Mouse (Mus musculus): ENCODE data around the gene Pigo. TPM values are rescaled to one million over a fixed set of nuclear protein-coding genes. Genes with fewer than 3 reads are reported as not detected.
A peak's percentile ranks its signal among the peaks of the same experiment; 100 is the strongest.
"Not testable (repeated sequence)": the region's sequence is repeated elsewhere in the genome, so short reads cannot be mapped to it uniquely, and the experiment has no call there.

The Pigo gene
- polyA plus RNA-seq, 1 experiment from 2014 or later: 13.8 TPM

- H3K27me3 ChIP-seq (replicated peaks): no peaks in the 10 kb centered on the region
- no peak overlapping the region for H3K9ac ChIP-seq
- H3K9me3 ChIP-seq: no peaks in the 10 kb centered on the region
- H3K4me2 ChIP-seq: no peak overlapping the region
- no peak overlapping the region for H3K27ac ChIP-seq (replicated peaks)
- no peak overlapping the region for H3K4me3 ChIP-seq
- peaks cover 10% of the 10 kb centered on the region for H3K4me1 ChIP-seq
- no peak for ATAC-seq (ENCODE audit: extremely low read depth, insufficient number of reproducible peaks, low FRiP score, low TSS enrichment)
- 82% methylated on average over 23 of the region's 23 CpGs for WGBS
- peaks cover 82% of the 10 kb centered on the region for H3K36me3 ChIP-seq
Measured at GRCm38 (mm10) chr4:43019641-43020465, 5.8 kb downstream of the Pigo start.

GRCm38 (mm10) chr4:43019176-43019575 is 6.4 kb downstream of the Pigo start:
- Histone ChIP-seq H3K4me2 (no peak overlapping the region), H3K9me3 (no peaks in the 10 kb centered on the region), H3K9ac (no peak overlapping the region), H3K27ac (replicated peaks) (no peak overlapping the region), H3K4me1 (peaks cover 4% of the 10 kb centered on the region), H3K4me3 (no peak overlapping the region), H3K36me3 (peaks cover 78% of the 10 kb centered on the region), H3K27me3 (replicated peaks) (no peaks in the 10 kb centered on the region)
- ATAC-seq (ENCODE audit: extremely low read depth, insufficient number of reproducible peaks, low FRiP score, low TSS enrichment): no peak
- WGBS: 87% methylated on average over 10 of the region's 10 CpGs

GRCm38 (mm10) chr4:43018156-43018555 is 7.5 kb downstream of the Pigo start:
- Histone ChIP-seq H3K27ac (replicated peaks) (no peak overlapping the region), H3K4me1 (peaks cover 9% of the 10 kb centered on the region), H3K4me3 (no peak overlapping the region), H3K9me3 (no peaks in the 10 kb centered on the region), H3K27me3 (replicated peaks) (no peaks in the 10 kb centered on the region), H3K4me2 (no peak overlapping the region), H3K36me3 (peaks cover 68% of the 10 kb centered on the region), H3K9ac (no peak overlapping the region)
- 87% methylated on average over 4 of the region's 4 CpGs for WGBS
- no peak for ATAC-seq (ENCODE audit: extremely low read depth, insufficient number of reproducible peaks, low FRiP score, low TSS enrichment)

GRCm38 (mm10) chr4:43012091-43012490 is 13.5 kb downstream of the Pigo start:
- H3K4me1 ChIP-seq: peaks cover 21% of the 10 kb centered on the region
- H3K9ac ChIP-seq: no peak overlapping the region
- H3K27ac ChIP-seq (replicated peaks): no peak overlapping the region
- H3K36me3 ChIP-seq: peaks cover 7% of the 10 kb centered on the region
- no peak overlapping the region for H3K4me3 ChIP-seq
- no peak overlapping the region for H3K4me2 ChIP-seq
- ATAC-seq (ENCODE audit: extremely low read depth, insufficient number of reproducible peaks, low FRiP score, low TSS enrichment): no peak
- WGBS: 94% methylated on average over 1 of the region's 1 CpGs
- no peaks in the 10 kb centered on the region for H3K9me3 ChIP-seq
- no peaks in the 10 kb centered on the region for H3K27me3 ChIP-seq (replicated peaks)

GRCm38 (mm10) chr4:43010161-43011038 is 15.2 kb downstream of the Pigo start, which contains the start of gene Fancg:
TSS of gene Fancg (minus strand) at chr4:43010506.
- no peaks in the 10 kb centered on the region for H3K27me3 ChIP-seq (replicated peaks)
- peak within 1 kb of the TSS; percentile 81 for H3K4me2 ChIP-seq
- H3K27ac ChIP-seq (replicated peaks): peak within 1 kb of the TSS; percentile 46; the same call in 1 of the 2 replicates
- H3K4me3 ChIP-seq: peak within 1 kb of the TSS; percentile 71
- peak; percentile 75 for ATAC-seq (ENCODE audit: extremely low read depth, insufficient number of reproducible peaks, low FRiP score, low TSS enrichment)
- WGBS: under 1% methylated on average over 37 of the region's 37 CpGs
- H3K9ac ChIP-seq: peak within 1 kb of the TSS; percentile 84
- H3K4me1 ChIP-seq: peaks cover 21% of the 10 kb centered on the region
- H3K36me3 ChIP-seq: peaks cover 8% of the 10 kb centered on the region; the same call in 1 of the 2 replicates
- no peaks in the 10 kb centered on the region for H3K9me3 ChIP-seq

GRCm38 (mm10) chr4:43005765-43006164 is 19.9 kb downstream of the Pigo start:
- no peak for ATAC-seq (ENCODE audit: extremely low read depth, insufficient number of reproducible peaks, low FRiP score, low TSS enrichment)
- Histone ChIP-seq H3K27me3 (replicated peaks) (no peaks in the 10 kb centered on the region), H3K27ac (replicated peaks) (no peak overlapping the region), H3K9ac (no peak overlapping the region), H3K36me3 (peaks cover 18% of the 10 kb centered on the region; the same call in 1 of the 2 replicates), H3K4me2 (no peak overlapping the region), H3K4me1 (peaks cover 12% of the 10 kb centered on the region), H3K9me3 (no peaks in the 10 kb centered on the region), H3K4me3 (no peak overlapping the region)
- 64% methylated on average over 2 of the region's 2 CpGs for WGBS

- WGBS: 85% methylated on average over 3 of the region's 3 CpGs
Measured at GRCm38 (mm10) chr4:43004951-43005350, 20.7 kb downstream of the Pigo start.

GRCm38 (mm10) chr4:43002756-43003439 is 22.7 kb downstream of the Pigo start:
- WGBS: 75% methylated on average over 12 of the region's 12 CpGs
- Histone ChIP-seq H3K27me3 (replicated peaks) (no peaks in the 10 kb centered on the region), H3K4me1 (peaks cover 11% of the 10 kb centered on the region)

More at GRCm38 (mm10) chr4:43004951-43005350, 20.7 kb downstream of the Pigo start:
- no peaks in the 10 kb centered on the region for H3K9me3 ChIP-seq
- H3K36me3 ChIP-seq: peaks cover 18% of the 10 kb centered on the region; the same call in 1 of the 2 replicates
- no peak overlapping the region for H3K4me3 ChIP-seq
- no peak overlapping the region for H3K9ac ChIP-seq
- no peak for ATAC-seq (ENCODE audit: extremely low read depth, insufficient number of reproducible peaks, low FRiP score, low TSS enrichment)
- H3K4me1 ChIP-seq: peaks cover 10% of the 10 kb centered on the region
- H3K4me2 ChIP-seq: no peak overlapping the region
- H3K27ac ChIP-seq (replicated peaks): no peak overlapping the region
- no peaks in the 10 kb centered on the region for H3K27me3 ChIP-seq (replicated peaks)

GRCm38 (mm10) chr4:43001272-43001671 is 24.3 kb downstream of the Pigo start:
- Histone ChIP-seq H3K27me3 (replicated peaks) (no peaks in the 10 kb centered on the region), H3K4me1 (peaks cover 23% of the 10 kb centered on the region), H3K9me3 (no peaks in the 10 kb centered on the region), H3K9ac (no peak overlapping the region), H3K36me3 (peaks cover 24% of the 10 kb centered on the region), H3K4me2 (no peak overlapping the region), H3K4me3 (no peak overlapping the region), H3K27ac (replicated peaks) (peak overlapping the region; percentile 82; the same call in 1 of the 2 replicates)
- no peak for ATAC-seq (ENCODE audit: extremely low read depth, insufficient number of reproducible peaks, low FRiP score, low TSS enrichment)
- WGBS: 80% methylated on average over 2 of the region's 2 CpGs

More at GRCm38 (mm10) chr4:43002756-43003439, 22.7 kb downstream of the Pigo start:
- Histone ChIP-seq H3K4me3 (no peak overlapping the region), H3K9me3 (no peaks in the 10 kb centered on the region), H3K4me2 (no peak overlapping the region), H3K9ac (no peak overlapping the region), H3K36me3 (peaks cover 20% of the 10 kb centered on the region; the same call in 1 of the 2 replicates), H3K27ac (replicated peaks) (no peak overlapping the region)
- no peak for ATAC-seq (ENCODE audit: extremely low read depth, insufficient number of reproducible peaks, low FRiP score, low TSS enrichment)

GRCm38 (mm10) chr4:43000141-43000986 is 25.3 kb downstream of the Pigo start, which contains the start of gene Vcp:
TSS of gene Vcp (minus strand) at chr4:43000507.
- Histone ChIP-seq H3K36me3 (peaks cover 32% of the 10 kb centered on the region), H3K4me3 (peak within 1 kb of the TSS; percentile 97), H3K27ac (replicated peaks) (peak within 1 kb of the TSS; percentile 100), H3K4me2 (peak within 1 kb of the TSS; percentile 83), H3K9ac (peak within 1 kb of the TSS; percentile 98), H3K4me1 (peaks cover 23% of the 10 kb centered on the region)
- not testable (repeated sequence) for H3K9me3 ChIP-seq; H3K27me3 ChIP-seq (replicated peaks)
- ATAC-seq (ENCODE audit: extremely low read depth, insufficient number of reproducible peaks, low FRiP score, low TSS enrichment): peak; percentile 94
- 2% methylated on average over 54 of the region's 56 CpGs for WGBS
